In the genomic region with DNA sequence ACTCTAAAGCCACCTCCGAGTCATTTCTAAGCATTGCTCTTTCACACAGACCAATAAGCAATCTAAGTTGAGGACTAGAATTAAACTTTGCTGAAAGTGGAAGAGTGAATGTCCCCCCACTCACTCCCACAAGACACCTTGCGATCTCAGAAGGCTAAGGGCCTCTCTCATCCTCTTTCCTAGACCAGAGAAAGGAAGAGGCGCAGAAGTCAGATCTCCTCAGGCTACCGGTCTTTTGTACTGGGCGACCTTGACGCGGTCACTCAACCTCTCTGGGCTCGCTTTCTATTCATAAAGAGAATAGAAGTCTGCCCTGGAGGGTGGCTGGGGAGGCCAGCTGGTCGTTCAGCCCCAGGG, we compare ENCODE assay signal across 8 mouse cellular contexts. TPM values are rescaled to one million over a fixed set of nuclear protein-coding genes. Genes with fewer than 3 reads are reported as not detected.
DNase-seq lines count a peak whose midpoint lies in the region; ATAC-seq and TF ChIP-seq lines count a peak whose summit lies in the region.

No protein-coding gene starts in this region.

- H3K9me3 ChIP-seq in kidney, postnatal 0 days (replicated peaks; ENCODE audit: low read length), result no peaks in the 10 kb centered on the region
- no peaks in the 10 kb centered on the region for H3K9me3 ChIP-seq in hindbrain, postnatal 0 days (ENCODE audit: low read length)
- no peaks in the 10 kb centered on the region for H3K9me3 ChIP-seq in midbrain, postnatal 0 days (ENCODE audit: low read length)

- WGBS in kidney, postnatal 0 days, result 2% methylated on average over 9 of the region's 9 CpGs
- 4% methylated on average over 9 of the region's 9 CpGs for WGBS in hindbrain, postnatal 0 days
- 4% methylated on average over 9 of the region's 9 CpGs for whole genome bisulfite sequencing in midbrain, postnatal 0 days

- TF ChIP-seq CTCF in kidney, postnatal 0 days (IDR thresholded peaks at IDR 0.05; ENCODE audit: low read depth), result no peak
- no peak for TF ChIP-seq CTCF in hindbrain, postnatal 0 days (IDR thresholded peaks at IDR 0.05; ENCODE audit: low read depth)
- no peak for TF ChIP-seq CTCF in midbrain, postnatal 0 days (IDR thresholded peaks at IDR 0.05)

- peaks cover 13% of the 10 kb centered on the region; the same call in 1 of the 2 replicates for H3K4me1 ChIP-seq in kidney, postnatal 0 days (replicated peaks; ENCODE audit: insufficient read depth, low read length)
- no peaks in the 10 kb centered on the region for H3K4me1 ChIP-seq in hindbrain, postnatal 0 days (ENCODE audit: insufficient read depth, low read length)
- H3K4me1 ChIP-seq in midbrain, postnatal 0 days (ENCODE audit: insufficient read depth, low read length), result peaks cover 13% of the 10 kb centered on the region; the same call in 1 of the 2 replicates

- peak overlapping the region; percentile 63 for H3K4me3 ChIP-seq in kidney, postnatal 0 days (replicated peaks; ENCODE audit: low read depth, low read length)
- peak overlapping the region; percentile 50 for H3K4me3 ChIP-seq in hindbrain, postnatal 0 days (ENCODE audit: low read length)
- H3K4me3 ChIP-seq in midbrain, postnatal 0 days (ENCODE audit: low read depth, low read length), result peak overlapping the region; percentile 61

- DNase-seq in kidney, postnatal 0 days (ENCODE audit: low spot score), result no peak
- DNase-seq in kidney, adult 8-10 months, result no peak
- peak; percentile 42 for DNase-seq in embryo, embryonic 9.5 days (ENCODE audit: extremely low spot score)
- DNase-seq in hindbrain, postnatal 0 days (ENCODE audit: low spot score), result no peak
- DNase-seq in midbrain, postnatal 0 days (ENCODE audit: low spot score), result no peak
- no peak for DNase-seq in right cerebral cortex, postnatal 4 days
- no peak for DNase-seq in adrenal gland, postnatal 14 days
- DNase-seq in layer of hippocampus, adult 8-10 months (ENCODE audit: low spot score in 2 of 2), result no peak

- peak overlapping the region; percentile 97 for H3K4me2 ChIP-seq in kidney, postnatal 0 days (ENCODE audit: low read length)
- peak overlapping the region; percentile 68 for H3K4me2 ChIP-seq in hindbrain, postnatal 0 days (ENCODE audit: low read depth, low read length)
- H3K4me2 ChIP-seq in midbrain, postnatal 0 days (ENCODE audit: low read depth, low read length, poor library complexity, severe bottlenecking), result peak overlapping the region; percentile 97

- H3K27me3 ChIP-seq in kidney, postnatal 0 days (ENCODE audit: insufficient read depth, low read length), result no peaks in the 10 kb centered on the region
- no peaks in the 10 kb centered on the region for H3K27me3 ChIP-seq in hindbrain, postnatal 0 days (ENCODE audit: insufficient read depth, low read length)
- no peaks in the 10 kb centered on the region for H3K27me3 ChIP-seq in midbrain, postnatal 0 days (ENCODE audit: insufficient read depth, low read length)

- H3K9ac ChIP-seq in kidney, postnatal 0 days (ENCODE audit: low read depth, low read length), result peak overlapping the region; percentile 78
- H3K9ac ChIP-seq in hindbrain, postnatal 0 days (replicated peaks; ENCODE audit: low read length), result peak overlapping the region; percentile 68
- peak overlapping the region; percentile 70 for H3K9ac ChIP-seq in midbrain, postnatal 0 days (replicated peaks; ENCODE audit: low read length, poor library complexity, severe bottlenecking)

- ATAC-seq in kidney, postnatal 0 days (replicated peaks; ENCODE audit: low FRiP score, low read depth), result no peak
- ATAC-seq in hindbrain, postnatal 0 days, result no peak
- ATAC-seq in midbrain, postnatal 0 days (ENCODE audit: low FRiP score), result no peak

- H3K36me3 ChIP-seq in kidney, postnatal 0 days (ENCODE audit: insufficient read depth, low read length), result peaks cover 14% of the 10 kb centered on the region
- no peaks in the 10 kb centered on the region for H3K36me3 ChIP-seq in hindbrain, postnatal 0 days (ENCODE audit: insufficient read depth, low read length)
- H3K36me3 ChIP-seq in midbrain, postnatal 0 days (ENCODE audit: insufficient read depth, low read length), result no peaks in the 10 kb centered on the region

- peak overlapping the region; percentile 94 for H3K27ac ChIP-seq in kidney, postnatal 0 days
- H3K27ac ChIP-seq in hindbrain, postnatal 0 days, result no peak overlapping the region; the same call in 1 of the 2 replicates
- no peak overlapping the region for H3K27ac ChIP-seq in midbrain, postnatal 0 days (ENCODE audit: low read depth, low read length)

RNA-seq across cellular contexts. Expression of a gene that starts 7.0 kb away (rescaled TPM):
- 58.1 and 64.6 TPM in 2 replicates for polyA plus RNA-seq in kidney, postnatal 0 days (2015; fragmentation: Nextera tagmentation; extraction: Ambion mirVana)
- total RNA-seq in hindbrain, postnatal 0 days (2014; rRNA removed), result 22.5 and 26.7 TPM in 2 replicates
- 21.7 and 25.6 TPM in 2 replicates for polyA plus RNA-seq in hindbrain, postnatal 0 days (2015; fragmentation: Nextera tagmentation; extraction: Ambion mirVana)
- total RNA-seq in midbrain, postnatal 0 days (2014; rRNA removed), result 24.0 and 26.2 TPM in 2 replicates
- 23.1 and 24.1 TPM in 2 replicates for polyA plus RNA-seq in midbrain, postnatal 0 days (2015; fragmentation: Nextera tagmentation; extraction: Ambion mirVana)
- 11.0 and 13.2 TPM in 2 replicates for total RNA-seq in adrenal gland, postnatal 14 days (2021)
- total RNA-seq in layer of hippocampus, adult 8-10 months (2022), result 1 to 10 TPM in 2 of 4 experiments, under 1 TPM in 2; 0.39 to 4.4 (median 1.9) TPM

RNA-seq across cellular contexts. Expression of a gene that starts 19.6 kb away (rescaled TPM):
- polyA plus RNA-seq in kidney, postnatal 0 days (2015; fragmentation: Nextera tagmentation; extraction: Ambion mirVana), result 7.7 and 9.5 TPM in 2 replicates
- total RNA-seq in hindbrain, postnatal 0 days (2014; rRNA removed), result 1.3 and 1.6 TPM in 2 replicates
- 1.3 and 1.5 TPM in 2 replicates for polyA plus RNA-seq in hindbrain, postnatal 0 days (2015; fragmentation: Nextera tagmentation; extraction: Ambion mirVana)
- 0.33 and 1.4 TPM in 2 replicates for total RNA-seq in midbrain, postnatal 0 days (2014; rRNA removed)
- polyA plus RNA-seq in midbrain, postnatal 0 days (2015; fragmentation: Nextera tagmentation; extraction: Ambion mirVana), result 0.68 and 0.85 TPM in 2 replicates
- 9.7 and 9.9 TPM in 2 replicates for total RNA-seq in adrenal gland, postnatal 14 days (2021)
- total RNA-seq in layer of hippocampus, adult 8-10 months (2022), result under 1 TPM; 0.47 to 0.87 (median 0.54) TPM

RNA-seq across cellular contexts. Expression of a gene that starts 24.7 kb away (rescaled TPM):
- polyA plus RNA-seq in kidney, postnatal 0 days (2015; fragmentation: Nextera tagmentation; extraction: Ambion mirVana), result 1.9 and 2.3 TPM in 2 replicates
- 18.1 and 22.2 TPM in 2 replicates for total RNA-seq in hindbrain, postnatal 0 days (2014; rRNA removed)
- 3.0 and 3.6 TPM in 2 replicates for polyA plus RNA-seq in hindbrain, postnatal 0 days (2015; fragmentation: Nextera tagmentation; extraction: Ambion mirVana)
- 7.4 and 10.6 TPM in 2 replicates for total RNA-seq in midbrain, postnatal 0 days (2014; rRNA removed)
- polyA plus RNA-seq in midbrain, postnatal 0 days (2015; fragmentation: Nextera tagmentation; extraction: Ambion mirVana), result 2.0 and 2.1 TPM in 2 replicates
- 31.9 and 32.5 TPM in 2 replicates for total RNA-seq in adrenal gland, postnatal 14 days (2021)
- total RNA-seq in layer of hippocampus, adult 8-10 months (2022), result 1 to 10 TPM; 2.9 to 4.5 (median 3.8) TPM
